Mouse (Mus musculus) small intestine, adult 2 months (tissue): ENCODE results near the gene Pgc. TPM values are rescaled to one million over a fixed set of nuclear protein-coding genes. Genes with fewer than 3 reads are reported as not detected.

ENCODE experiments used
- H3K27ac ChIP-seq: fragments of 200-500 bp; 2 replicates; pipeline ENCODE4 v1.5.1; 2012; ENCODE audit warnings: low read depth, low read length, control low read depth, inconsistent platforms; ENCODE audit not compliant: insufficient read depth
- H3K27me3 ChIP-seq: fragments of 200-500 bp; 2 replicates; pipeline ENCODE4 v1.6.1; 2012; ENCODE audit warnings: mild to moderate bottlenecking, moderate library complexity, low read length, inconsistent platforms; ENCODE audit not compliant: control insufficient read depth, insufficient read depth
- H3K36me3 ChIP-seq: fragments of 200-500 bp; 2 replicates; pipeline ENCODE4 v1.6.1; 2012; ENCODE audit warnings: mild to moderate bottlenecking, low read length, control low read depth, inconsistent platforms; ENCODE audit not compliant: control insufficient read depth, insufficient read depth
- H3K4me1 ChIP-seq: fragments of 200-500 bp; 2 replicates; pipeline ENCODE4 v1.6.1; 2012; ENCODE audit warnings: low read length, inconsistent platforms, mixed read lengths; ENCODE audit not compliant: control insufficient read depth, insufficient read depth, insufficient read length
- H3K4me3 ChIP-seq: fragments of 200-500 bp; 2 replicates; pipeline ENCODE4 v1.5.1; 2012; ENCODE audit warnings: low read depth, mild to moderate bottlenecking, control low read depth, inconsistent platforms, low read length, moderate library complexity
- CTCF ChIP-seq: fragments of 200-500 bp; IDR thresholded peaks from 2 replicates; pipeline ENCODE4 v1.5.1; 2012; ENCODE audit warnings: low read depth, mild to moderate bottlenecking, control low read depth, inconsistent platforms, low read length, moderate library complexity, mixed read lengths; ENCODE audit not compliant: insufficient replicate concordance, insufficient read length; ENCODE audit errors: extremely low read depth
- POLR2A ChIP-seq: fragments of 200-500 bp; IDR thresholded peaks from 2 replicates; pipeline ENCODE4 v1.6.1; 2012; ENCODE audit warnings: low read depth, mild to moderate bottlenecking, control low read depth, inconsistent platforms, low read length, moderate library complexity
- WGBS: fragments of 180-500 bp; shearing (Covaris S2); methylation state at CpG from one replicate; pipeline ENCODE4 v1.1.7; 2018; 5-methylcytosine and 5-hydroxymethylcytosine counted together
- polyA plus RNA-seq: library from polyadenylated mRNA; depleted of rRNA; stranded (reverse); fragments of >200 nt; gene quantifications from 2 replicates; pipeline ENCODE4 v1.2.3, GENCODE M21; 2012

Pgc gene
- polyA plus RNA-seq, 1 experiment, result 12.3 TPM

DNA sequence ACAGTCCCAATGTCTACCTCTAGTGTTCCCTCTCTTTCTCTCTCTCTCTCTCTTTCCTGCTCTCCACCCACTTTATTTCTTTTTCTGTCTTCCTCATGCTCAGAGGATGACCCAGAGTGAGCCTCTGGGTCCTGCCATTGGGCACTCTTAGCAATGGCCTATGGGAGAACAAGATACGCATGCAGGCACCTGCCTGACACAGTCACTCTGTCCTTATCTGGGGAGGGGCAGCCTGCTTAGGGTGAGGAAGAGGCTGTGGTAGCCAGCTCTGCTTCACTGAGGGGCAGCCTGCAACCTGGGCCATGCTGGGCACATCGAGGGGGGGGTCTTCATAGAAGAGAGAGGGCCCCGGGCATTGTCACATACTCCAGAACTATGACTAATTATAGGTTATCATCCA is 23.0 kb downstream of the Pgc start:
- H3K36me3 ChIP-seq, result peaks cover 3% of the 10 kb centered on the region; the same call in 1 of the 2 replicates
- H3K27me3 ChIP-seq, result no peaks in the 10 kb centered on the region
- no peak overlapping the region for H3K4me3 ChIP-seq
- TF ChIP-seq POLR2A (no peak), CTCF (no peak)
- WGBS, result 71% methylated on average over 3 of the region's 3 CpGs
- H3K27ac ChIP-seq, result peak overlapping the region; percentile 24
- H3K4me1 ChIP-seq, result peaks cover 17% of the 10 kb centered on the region

- no peaks in the 10 kb centered on the region for H3K27me3 ChIP-seq
- WGBS, result 73% methylated on average over 6 of the region's 6 CpGs
- TF ChIP-seq CTCF, result no peak
- no peak for TF ChIP-seq POLR2A
- H3K4me1 ChIP-seq, result peaks cover 17% of the 10 kb centered on the region
- H3K4me3 ChIP-seq, result no peak overlapping the region
- no peak overlapping the region for H3K27ac ChIP-seq
- peaks cover 3% of the 10 kb centered on the region; the same call in 1 of the 2 replicates for H3K36me3 ChIP-seq
Measured at GRCm38 (mm10) chr17:47750101-47750500, 23.5 kb downstream of the Pgc start.

DNA sequence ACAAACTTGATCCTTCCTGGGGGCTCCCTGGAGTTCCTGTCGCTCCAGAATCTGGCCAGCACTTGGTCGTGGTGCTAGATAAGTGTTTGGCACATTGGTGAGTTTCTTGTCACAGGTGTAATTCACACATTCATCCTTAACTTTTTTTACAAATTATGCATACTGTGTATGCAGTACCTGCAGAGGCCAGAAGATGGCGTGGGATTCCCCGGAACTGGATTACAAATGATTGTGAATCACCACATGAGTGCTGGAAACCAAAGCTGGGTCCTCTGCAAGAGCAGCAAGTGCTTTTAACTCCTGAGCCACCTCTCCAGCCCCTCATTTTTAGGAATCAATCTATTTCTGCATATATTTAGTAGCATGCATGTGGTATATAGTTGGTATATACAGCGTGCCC is 25.2 kb downstream of the Pgc start:
- H3K27ac ChIP-seq, result no peak overlapping the region
- peaks cover 3% of the 10 kb centered on the region; the same call in 1 of the 2 replicates for H3K36me3 ChIP-seq
- TF ChIP-seq CTCF (peak; percentile 24; the same call in 1 of the 2 replicates), POLR2A (no peak)
- WGBS, result 88% methylated on average over 5 of the region's 5 CpGs
- H3K27me3 ChIP-seq, result no peaks in the 10 kb centered on the region
- H3K4me1 ChIP-seq, result peaks cover 19% of the 10 kb centered on the region
- H3K4me3 ChIP-seq, result no peak overlapping the region

DNA sequence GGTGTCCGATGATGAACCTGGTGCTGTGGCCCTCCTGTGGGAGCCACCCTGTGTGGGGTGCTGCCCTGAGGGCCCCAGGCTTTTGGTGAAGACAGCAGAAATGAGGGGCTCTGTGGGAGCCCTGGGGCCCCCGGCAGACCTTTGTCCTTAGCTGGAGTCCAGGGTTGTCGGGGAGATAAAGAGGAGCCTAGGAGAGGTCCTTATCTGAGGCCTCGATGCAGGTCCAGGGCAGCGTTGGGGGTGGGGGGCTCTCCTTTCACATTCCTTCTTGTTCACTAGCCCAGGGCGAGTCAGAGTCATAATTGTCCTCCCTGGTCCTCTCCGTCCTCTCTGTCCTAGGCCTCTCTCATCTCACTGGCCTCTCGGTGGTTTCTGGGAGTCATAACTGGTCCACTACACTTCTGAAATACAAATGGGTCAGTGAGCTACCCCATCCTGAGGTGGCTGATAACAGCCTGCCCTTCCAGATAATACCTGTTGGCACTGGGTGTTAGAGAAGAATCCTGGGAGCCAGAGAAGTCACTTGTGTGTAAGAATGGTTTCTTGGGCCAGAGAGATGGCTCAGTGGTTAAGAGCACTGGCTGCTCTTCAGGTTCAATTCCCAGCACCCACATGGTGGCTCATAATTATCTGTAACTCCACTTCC is 26.6 kb downstream of the Pgc start:
- TF ChIP-seq CTCF (no peak), POLR2A (no peak)
- Histone ChIP-seq H3K36me3 (no peaks in the 10 kb centered on the region; the same call in 1 of the 2 replicates), H3K27ac (no peak overlapping the region)

GRCm38 (mm10) chr17:47754246-47754645 is 27.6 kb downstream of the Pgc start:
- Histone ChIP-seq H3K4me1 (peaks cover 10% of the 10 kb centered on the region), H3K36me3 (no peaks in the 10 kb centered on the region; the same call in 1 of the 2 replicates), H3K27me3 (no peaks in the 10 kb centered on the region), H3K4me3 (peak overlapping the region; percentile 23; the same call in 1 of the 2 replicates), H3K27ac (peak overlapping the region; percentile 24; the same call in 1 of the 2 replicates)
- TF ChIP-seq POLR2A (no peak), CTCF (no peak)
- WGBS, result 54% methylated on average over 13 of the region's 13 CpGs

More for the DNA sequence above, 26.6 kb downstream of the Pgc start:
- no peak overlapping the region for H3K4me3 ChIP-seq
- H3K27me3 ChIP-seq, result no peaks in the 10 kb centered on the region
- H3K4me1 ChIP-seq, result peaks cover 19% of the 10 kb centered on the region
- whole genome bisulfite sequencing, result 59% methylated on average over 8 of the region's 8 CpGs

GRCm38 (mm10) chr17:47756366-47756765 is 29.7 kb downstream of the Pgc start:
- Histone ChIP-seq H3K36me3 (no peaks in the 10 kb centered on the region; the same call in 1 of the 2 replicates), H3K27me3 (no peaks in the 10 kb centered on the region), H3K4me1 (peaks cover 14% of the 10 kb centered on the region), H3K27ac (no peak overlapping the region), H3K4me3 (no peak overlapping the region)
- no peak for TF ChIP-seq POLR2A
- no peak for TF ChIP-seq CTCF
- WGBS, result 57% methylated on average over 6 of the region's 6 CpGs

DNA sequence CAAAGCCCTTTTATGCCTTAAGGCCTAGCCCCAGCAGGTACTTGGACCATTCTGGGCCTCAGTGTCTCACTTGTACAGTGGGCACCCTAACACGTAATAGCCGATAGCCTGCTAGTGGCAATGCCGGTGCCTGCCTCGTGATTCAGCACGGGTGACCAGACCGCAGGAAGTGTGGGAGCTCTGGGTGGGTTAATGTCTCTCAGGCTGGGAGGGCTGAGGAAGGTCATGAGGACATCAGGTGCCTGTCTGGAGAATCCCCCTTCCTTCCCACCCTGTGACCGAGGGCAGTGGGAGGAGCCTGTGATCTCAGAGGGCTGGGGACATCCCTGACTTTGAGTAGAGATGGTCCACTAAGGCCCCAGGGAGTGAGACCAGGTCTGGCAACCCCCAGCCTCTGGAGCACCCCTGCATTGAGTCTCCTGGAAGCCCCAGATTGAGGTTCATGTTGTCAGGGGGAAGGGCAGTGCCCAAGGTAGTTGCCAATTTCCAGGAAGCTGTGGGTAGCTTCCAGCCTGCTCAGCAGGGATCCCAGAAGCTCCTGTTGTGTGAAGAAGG is 30.5 kb downstream of the Pgc start:
- TF ChIP-seq CTCF, result no peak
- no peak for TF ChIP-seq POLR2A
- WGBS, result 78% methylated on average over 7 of the region's 7 CpGs

More for the DNA sequence above, 30.5 kb downstream of the Pgc start:
- H3K27ac ChIP-seq, result no peak overlapping the region
- peaks cover 14% of the 10 kb centered on the region for H3K4me1 ChIP-seq
- no peaks in the 10 kb centered on the region for H3K27me3 ChIP-seq
- H3K36me3 ChIP-seq, result no peaks in the 10 kb centered on the region; the same call in 1 of the 2 replicates
- H3K4me3 ChIP-seq, result no peak overlapping the region
